Mouse (Mus musculus) adrenal gland, adult 18-20 months (tissue): ENCODE results near the gene Ifnar2. TPM values are rescaled to one million over a fixed set of nuclear protein-coding genes. Genes with fewer than 3 reads are reported as not detected.

Experiments
- DNase-seq, 2 experiments: peaks; one replicate each; pipeline ENCODE4 v3.0.0; 2021 to 2022; ENCODE audit warnings: low spot score in 2 of 2
- long read RNA-seq, 2 experiments: library from polyadenylated mRNA; stranded (forward); transcript quantifications; one replicate each; pipeline ENCODE4 v2.0.0; 2021
- total RNA-seq, 2 experiments: library from RNA; stranded (reverse); gene quantifications; 1 replicate in 1 of 2; 2 replicates in 1 of 2; pipeline ENCODE4 v1.2.3; 2021

Gene Ifnar2
- 100 to 1,000 TPM in 1 of 2 experiments, 10 to 100 TPM in 1; 99.5 to 102 TPM for total RNA-seq
- long read RNA-seq, experiment 1, transcript Ifnar2-201 (9 exons, 3,047 nt): minor isoform, 14 of 57 reads
- long read RNA-seq, experiment 1, transcript Ifnar2-203 (7 exons, 1,099 nt): major isoform, 39 of 57 reads
- long read RNA-seq, experiment 1, partial matches to known transcripts: 0 of 57 reads
- long read RNA-seq, experiment 1, other reads (novel, unspliced or antisense): 2 of 57 reads
- long read RNA-seq, experiment 2, transcript Ifnar2-201 (9 exons, 3,047 nt): minor isoform, 18 of 146 reads
- long read RNA-seq, experiment 2, transcript Ifnar2-203 (7 exons, 1,099 nt): major isoform, 108 of 146 reads
- long read RNA-seq, experiment 2, partial matches to known transcripts: 11 of 146 reads
- long read RNA-seq, experiment 2, other reads (novel, unspliced or antisense): 7 of 146 reads

DNA sequence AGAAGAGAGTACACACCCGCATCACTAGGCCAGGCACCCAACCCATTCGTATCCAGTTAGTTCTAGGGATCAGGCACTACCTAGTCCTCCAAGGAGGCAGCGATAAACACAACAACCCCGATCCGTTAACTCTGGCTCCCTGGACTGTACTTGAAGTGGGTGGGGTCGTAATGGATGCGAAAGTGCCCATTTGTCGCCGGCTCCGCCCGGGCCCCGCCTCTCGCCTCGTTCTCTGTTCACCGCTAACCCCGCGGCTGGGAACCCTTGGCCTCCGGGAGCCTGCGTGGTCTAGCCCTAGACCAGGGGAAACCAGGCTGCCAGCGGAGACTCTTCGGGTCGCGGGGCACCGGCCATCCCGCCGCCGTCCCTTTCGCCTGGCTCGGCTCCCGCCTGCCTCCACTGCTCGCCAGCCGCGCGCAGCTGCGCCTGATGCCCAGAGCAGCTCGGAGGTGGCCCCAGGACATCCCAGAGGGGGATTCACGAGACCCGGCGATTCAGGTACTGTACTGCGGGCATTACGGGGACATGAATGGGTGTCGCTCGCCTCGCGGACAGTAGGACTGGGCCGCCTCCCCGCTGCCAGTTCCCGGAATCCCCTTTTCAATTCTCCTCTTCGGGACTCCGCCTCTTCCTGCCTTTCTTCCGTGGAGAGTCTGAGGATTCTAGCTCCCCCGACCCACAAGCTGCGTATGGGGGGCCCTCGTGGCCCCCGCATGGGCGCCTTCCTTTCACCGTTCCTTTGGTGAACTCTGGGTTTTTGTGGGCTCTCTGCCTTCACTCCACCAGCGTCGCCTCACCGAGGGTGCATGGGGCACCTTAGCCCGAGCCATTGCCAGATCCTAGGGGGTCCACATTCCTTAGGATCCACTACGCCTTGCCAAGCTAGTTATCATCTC is at the start of gene Ifnar2:
Gene Ifnar2 (plus strand): TSS at position 207 of the 896 bp plus-strand sequence.
- DNase-seq: peak; percentile 84 to 85

GRCm38 (mm10) chr16:91327605-91328004 is 45.0 kb upstream of the Ifnar2 start:
- DNase-seq: no peak

DNA sequence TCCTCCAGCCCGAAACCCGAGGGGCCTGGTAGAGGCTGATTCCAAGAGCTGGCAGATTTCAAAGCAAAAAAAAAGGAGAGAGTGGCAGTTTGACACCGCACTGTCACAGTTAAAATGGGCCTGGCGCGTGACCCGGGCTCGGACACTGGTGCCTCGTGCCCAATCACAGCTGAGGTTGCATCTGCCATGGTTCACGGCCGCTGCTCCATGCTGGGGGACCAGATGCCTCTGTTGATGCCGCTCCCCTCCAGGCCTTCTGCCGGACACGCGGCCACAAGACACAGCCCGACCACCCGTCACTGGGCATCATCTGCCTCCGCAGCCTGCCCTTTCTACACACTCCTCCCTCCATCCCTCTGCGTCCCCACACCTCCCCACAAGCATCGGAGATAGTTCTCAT is 43.7 kb upstream of the Ifnar2 start:
- DNase-seq: no peak

DNA sequence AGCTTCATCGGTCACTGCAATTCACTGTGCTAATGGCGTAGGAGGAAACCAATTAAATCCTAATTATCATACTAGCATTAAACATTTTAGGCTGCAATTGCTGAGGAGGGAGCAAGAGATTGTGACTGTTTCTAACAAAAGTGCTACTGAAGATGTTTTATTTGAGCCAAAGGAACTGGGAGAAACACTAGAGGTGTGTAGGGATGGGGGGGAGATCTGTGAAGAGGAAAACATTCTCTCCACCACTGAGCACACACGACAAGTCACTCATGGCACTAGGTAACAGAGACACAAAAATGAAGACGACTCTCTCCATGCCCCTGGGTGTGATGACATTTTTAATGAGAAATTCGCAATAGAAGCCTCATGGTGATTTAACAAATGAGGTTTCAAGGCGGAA is 42.1 kb upstream of the Ifnar2 start:
- DNase-seq: no peak

DNA sequence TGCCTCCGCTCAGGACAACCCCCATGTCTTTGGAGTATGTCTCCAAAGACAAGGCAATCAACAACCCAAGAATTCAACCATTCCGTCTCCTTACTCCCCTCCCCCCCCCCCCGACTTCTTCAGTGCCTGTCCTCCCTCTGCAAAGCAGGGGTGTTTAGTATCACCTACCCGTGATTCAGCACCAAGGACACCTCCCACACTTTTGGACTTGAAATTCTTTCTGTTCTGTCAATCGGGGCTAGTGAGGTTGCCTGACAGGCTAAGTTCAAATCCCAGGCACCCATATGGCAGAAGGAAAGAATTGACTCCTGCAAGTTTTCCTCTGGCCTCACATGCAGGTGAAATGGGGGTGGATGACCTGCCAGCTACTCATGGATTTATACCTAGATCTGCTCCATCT is 41.4 kb upstream of the Ifnar2 start:
- no peak for DNase-seq

GRCm38 (mm10) chr16:91332880-91333279 is 39.7 kb upstream of the Ifnar2 start:
- DNase-seq: no peak

GRCm38 (mm10) chr16:91334190-91334893 is 38.2 kb upstream of the Ifnar2 start:
- no peak for DNase-seq

DNA sequence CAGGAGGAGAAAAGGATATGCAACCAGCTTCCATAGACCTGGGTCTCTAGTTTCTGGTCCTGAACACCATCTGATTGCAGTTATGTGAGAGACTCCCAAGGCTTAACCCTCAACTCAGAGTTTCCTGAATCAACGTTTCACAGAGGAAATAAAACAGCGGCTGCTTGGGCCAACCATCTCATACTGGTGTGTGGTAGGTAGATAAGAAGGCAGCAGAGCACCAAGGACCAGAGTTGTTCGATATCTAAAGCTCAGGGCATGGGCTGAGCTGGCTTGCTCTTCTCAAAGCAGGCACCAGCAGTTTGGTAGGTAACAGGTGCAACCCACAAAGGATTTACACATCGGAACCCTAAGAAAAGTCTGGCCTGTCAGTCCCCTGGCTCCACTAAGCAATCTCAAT is 35.8 kb upstream of the Ifnar2 start:
- DNase-seq: no peak

GRCm38 (mm10) chr16:91337480-91337879 is 35.1 kb upstream of the Ifnar2 start:
- DNase-seq: no peak

GRCm38 (mm10) chr16:91346491-91346890 is 26.1 kb upstream of the Ifnar2 start:
- no peak for DNase-seq

GRCm38 (mm10) chr16:91347491-91348263 is 24.9 kb upstream of the Ifnar2 start:
- no peak for DNase-seq

DNA sequence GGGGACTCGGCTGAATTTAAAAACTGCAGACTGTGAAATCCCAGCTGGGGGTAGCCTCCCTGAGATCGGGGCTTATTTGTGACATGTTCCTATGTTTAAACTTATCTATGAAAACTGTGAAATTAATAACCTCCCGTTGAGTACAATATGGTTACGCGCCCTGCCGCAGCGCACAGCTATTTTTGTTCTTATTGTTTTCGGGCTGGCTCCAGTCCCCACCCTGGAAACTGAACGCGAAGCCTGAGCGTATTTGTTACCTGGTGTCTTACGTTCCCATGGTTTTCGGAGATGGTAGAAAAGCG is 24.4 kb upstream of the Ifnar2 start:
- no peak for DNase-seq

DNA sequence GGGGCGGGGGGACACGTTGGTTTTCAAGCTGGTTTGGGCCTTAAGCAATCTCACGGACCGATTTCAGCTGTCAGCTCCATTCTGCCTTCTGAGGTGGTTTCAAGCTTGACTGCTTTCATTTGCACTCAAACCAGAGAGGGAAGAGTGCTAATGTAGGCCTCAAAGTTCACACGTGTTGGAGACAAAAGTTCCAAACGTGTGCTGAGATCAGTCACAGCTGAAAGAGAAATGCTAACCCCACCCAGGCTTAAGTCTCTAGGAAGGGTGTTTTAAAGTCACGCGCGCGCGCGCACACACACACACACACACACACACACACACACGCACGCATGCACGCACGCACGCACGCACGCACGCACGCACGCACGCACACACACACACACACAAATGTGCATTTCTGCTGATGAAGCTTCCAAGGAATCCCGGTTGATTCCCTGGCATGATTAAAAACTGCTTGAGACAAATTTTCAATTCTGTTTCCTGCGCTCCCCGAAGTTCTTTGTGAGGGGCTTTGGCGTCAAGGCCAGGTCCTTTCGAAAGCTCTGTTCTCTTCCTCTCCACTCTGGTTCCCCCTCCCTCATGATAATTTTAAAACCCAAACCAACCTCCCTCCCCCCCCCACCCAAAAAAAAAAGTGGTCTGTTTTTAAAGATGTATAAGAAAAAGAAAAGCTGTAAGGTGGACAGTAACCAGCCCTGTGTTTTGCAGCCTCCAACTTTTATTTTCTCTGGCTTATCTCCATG is 23.8 kb upstream of the Ifnar2 start:
- DNase-seq: no peak

DNA sequence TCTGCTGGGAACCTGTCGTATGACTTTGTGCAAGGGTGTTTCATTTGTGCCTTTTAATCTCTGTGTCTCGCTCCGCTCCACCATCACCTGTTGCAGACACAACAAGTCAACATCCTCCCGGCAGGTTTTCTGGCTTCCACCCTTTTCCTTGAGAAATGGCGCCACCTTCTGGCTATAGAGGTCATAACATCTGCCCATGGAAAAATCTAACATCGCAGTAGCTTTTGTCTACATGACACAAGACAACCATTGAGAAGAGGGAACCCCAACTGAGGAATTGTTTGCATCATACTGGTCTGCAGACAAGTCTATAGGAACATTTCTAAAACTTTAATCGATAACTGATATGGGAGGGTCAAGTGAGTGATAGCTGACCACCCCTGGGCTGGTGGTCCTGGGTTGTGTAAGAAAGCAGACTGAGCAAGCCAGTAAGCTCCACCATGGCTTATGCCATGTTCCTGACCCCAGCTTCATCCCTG is 20.5 kb upstream of the Ifnar2 start:
- DNase-seq: peak; percentile 76 to 78

DNA sequence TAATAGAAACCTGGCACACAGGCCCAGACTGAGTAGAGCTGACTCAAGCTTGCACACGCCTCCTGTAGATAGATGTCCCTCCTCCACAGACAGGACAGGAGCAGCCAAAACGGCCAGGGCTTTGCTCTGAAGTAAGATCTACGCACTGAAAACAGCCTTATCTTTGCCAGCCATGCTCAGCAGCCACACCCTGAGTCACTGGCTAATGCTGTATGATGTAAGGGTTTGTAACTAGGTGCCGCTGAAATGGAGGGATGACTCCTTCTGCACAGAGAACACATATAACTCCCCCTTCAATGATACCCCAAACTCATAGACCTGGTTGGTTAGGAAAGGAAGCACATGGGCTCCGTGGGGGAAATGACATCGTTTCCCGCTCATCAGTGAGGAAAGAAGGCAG is 19.8 kb upstream of the Ifnar2 start:
- no peak for DNase-seq

- no peak for DNase-seq
These were observed 19.4 kb upstream of the Ifnar2 start for GRCm38 (mm10) chr16:91353177-91353576.

DNA sequence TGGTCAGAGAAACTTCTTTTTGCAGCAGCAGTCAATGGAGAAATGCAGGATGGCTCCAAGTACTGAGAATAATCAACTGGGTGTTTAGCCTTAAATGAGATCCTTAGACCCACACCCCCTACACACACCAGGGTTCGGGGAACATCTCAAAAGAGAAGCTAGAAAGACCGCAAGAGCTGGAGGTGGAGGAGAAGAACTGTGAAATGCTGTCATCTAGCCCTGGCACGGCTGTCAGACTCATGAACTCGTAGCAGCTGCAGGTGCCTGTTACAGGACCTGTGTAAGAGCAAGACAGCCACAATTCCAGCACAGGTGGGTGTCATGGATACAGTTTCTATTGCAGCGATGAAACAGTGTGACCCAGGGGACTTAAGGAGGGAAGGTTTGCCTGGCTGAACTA is 18.9 kb upstream of the Ifnar2 start:
- DNase-seq: no peak

- DNase-seq: no peak
These were observed 18.0 kb upstream of the Ifnar2 start for GRCm38 (mm10) chr16:91354599-91354998.

- no peak for DNase-seq
These were observed 17.4 kb upstream of the Ifnar2 start for GRCm38 (mm10) chr16:91355160-91355559.
